Mouse (Mus musculus): ENCODE data around the gene Igsf8. TPM values are rescaled to one million over a fixed set of nuclear protein-coding genes. Genes with fewer than 3 reads are reported as not detected.

The Igsf8 gene
- total RNA-seq, 2 experiments from 2014 or later: 7.6 to 10.6 TPM

DNA sequence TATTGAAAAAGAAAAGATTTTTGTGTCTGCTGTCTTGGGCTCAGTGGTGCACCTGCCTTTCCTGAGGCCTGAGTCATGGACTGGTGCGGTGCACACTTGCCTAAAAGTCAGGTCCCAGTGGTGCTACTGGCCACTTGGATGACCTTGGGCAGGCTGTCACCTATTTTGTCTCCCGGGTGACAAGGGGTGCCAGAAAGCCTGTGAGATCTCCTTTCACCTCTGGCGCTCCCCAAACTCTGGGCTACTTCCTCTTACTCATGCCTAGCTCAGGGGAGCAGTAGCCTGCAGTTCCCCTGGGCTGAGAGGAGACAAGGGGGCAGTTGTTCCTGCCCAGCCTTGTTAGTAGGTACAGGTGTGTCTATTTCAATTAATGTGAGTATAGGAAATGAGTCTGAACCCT, 40.9 kb downstream of the Igsf8 start:
- DNase-seq (ENCODE audit: low spot score): no peak

DNA sequence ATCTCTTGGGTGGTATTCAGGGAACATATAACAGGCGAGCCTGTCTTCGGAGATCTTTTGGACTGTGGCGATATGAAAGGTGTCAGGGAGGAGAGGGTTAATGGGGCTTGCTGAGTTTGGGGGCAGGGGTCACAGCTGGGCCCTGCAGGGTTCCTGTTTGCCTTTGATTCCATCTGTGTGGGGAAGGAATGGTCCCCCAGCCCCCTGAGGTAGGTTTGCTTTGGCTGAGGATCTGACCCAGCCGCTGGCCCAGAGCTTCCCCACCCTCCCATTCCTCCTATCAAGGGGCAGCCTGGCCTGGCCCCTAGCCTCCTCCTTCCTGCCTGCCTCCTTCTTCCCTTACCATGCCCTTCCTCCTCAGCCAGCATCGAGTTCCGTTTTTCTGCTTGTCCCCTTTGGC, 41.4 kb downstream of the Igsf8 start:
- DNase-seq (ENCODE audit: low spot score): no peak

DNA sequence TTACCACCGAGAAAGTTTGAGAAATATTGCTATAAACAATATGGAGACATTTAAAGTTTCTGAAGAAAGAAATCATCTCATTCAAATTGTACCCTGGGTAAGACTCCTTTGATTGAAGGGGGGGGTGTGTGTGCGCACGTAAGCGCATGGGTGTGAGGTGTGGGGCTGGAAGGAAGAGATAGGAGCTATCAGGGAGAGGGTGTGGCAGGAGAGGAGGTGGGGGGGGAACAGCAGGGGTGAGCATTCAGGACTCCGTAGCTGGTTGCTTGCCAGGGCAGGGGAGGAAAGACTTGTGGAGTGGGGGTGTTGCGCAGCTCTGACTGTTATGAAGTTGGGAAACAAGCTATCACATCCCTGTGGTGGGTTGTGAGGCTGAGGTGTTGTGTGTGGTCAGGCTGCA, 43.0 kb downstream of the Igsf8 start:
- no peak for DNase-seq (ENCODE audit: low spot score)

DNA sequence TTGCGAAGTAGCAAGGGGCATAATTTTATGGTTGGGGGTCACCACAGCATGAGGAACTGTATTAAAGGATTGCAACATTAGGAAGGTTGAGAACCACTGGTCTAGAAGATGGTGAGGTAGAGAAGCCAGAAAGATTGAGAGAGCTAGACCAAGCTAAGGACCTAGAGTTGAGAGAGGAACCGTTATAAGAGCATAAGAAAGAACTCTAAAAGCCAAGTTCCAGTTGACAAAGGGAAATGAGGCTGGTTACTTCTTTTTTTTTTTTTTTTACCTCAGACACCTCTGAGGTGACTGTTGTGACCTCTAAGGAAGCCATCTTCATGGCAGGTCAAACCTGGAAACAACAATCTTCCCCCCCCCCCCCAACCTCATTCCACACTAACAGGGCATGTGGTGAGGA, 43.7 kb downstream of the Igsf8 start:
- no peak for DNase-seq (ENCODE audit: low spot score)

DNA sequence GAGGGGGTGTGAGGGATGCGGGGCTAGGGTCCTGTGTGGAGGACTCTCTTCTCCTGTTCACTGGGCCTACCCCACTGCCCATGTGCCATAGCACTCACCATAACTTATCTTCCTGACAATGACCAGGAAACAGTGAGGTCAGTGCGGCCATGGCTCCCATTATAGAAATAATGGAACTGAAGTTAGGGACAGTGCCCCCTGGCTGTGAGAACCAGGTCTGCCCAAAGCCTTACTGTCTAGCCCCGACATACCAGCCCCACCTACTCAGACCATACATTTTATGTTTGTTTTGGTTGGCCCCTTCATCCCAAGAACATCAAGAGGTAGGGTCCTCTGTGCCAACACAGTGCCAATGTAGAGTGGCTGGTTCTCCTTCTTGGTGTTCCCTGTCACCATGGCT, 44.2 kb downstream of the Igsf8 start:
- no peak for DNase-seq (ENCODE audit: low spot score)

DNA sequence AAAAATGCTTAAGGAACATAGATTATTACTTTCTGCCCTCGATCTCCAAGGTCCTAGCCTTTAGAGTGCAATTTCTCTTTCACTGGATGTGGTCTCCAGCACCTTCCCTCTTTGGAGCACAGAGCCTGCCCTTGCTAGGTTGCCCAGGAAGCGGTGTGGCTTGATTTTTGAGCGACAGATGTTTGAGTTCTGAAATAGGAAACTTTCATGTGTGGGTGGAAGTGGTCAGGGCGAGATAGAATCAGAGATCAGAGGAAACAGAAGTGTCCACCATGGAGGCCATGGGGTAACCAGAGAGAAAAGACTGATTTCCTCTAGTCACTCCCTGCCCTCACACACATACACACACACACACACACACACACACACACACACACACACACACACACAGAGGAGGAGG, 44.8 kb downstream of the Igsf8 start:
- DNase-seq (ENCODE audit: low spot score): no peak

DNA sequence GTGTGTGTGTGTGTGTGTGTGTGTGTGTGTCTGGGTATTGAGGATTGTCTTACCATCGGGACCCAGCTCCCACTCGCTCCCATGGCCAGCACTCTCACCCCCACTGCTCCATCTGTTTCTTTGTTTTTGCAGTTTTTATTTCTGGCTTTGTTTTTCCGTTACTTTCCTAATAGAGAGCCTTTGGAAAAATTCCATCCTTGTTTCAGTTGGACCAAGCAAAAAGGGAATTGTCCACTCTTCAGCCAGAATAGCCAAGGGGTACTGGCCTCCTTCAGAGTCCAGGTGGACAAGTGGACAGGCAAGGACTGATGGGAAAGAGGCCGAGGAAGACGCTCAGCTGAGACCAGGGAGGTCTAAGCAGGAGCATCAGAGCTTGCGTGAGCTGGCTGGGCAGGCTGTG, 45.4 kb downstream of the Igsf8 start:
- DNase-seq (ENCODE audit: low spot score): no peak

DNA sequence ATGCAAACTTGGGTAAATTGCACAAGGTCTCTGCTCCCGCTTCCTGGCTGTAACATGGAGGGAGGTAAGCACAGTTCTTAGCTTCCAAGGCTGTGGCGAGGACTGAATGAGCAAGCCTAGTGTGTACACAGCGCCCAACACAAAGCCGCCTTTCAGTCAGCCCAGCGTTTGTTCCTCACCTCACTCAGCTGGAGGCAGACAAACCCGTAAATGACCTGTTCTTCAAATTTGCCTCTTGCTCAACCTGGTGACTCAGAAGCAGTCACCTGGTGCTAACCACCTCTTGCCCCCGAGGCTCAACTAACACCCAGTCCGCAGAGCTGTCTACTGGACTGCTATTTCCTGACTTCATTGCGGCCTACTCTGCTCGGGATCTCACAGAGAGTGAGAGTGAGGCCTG, 46.5 kb downstream of the Igsf8 start:
- no peak for DNase-seq (ENCODE audit: low spot score)

DNA sequence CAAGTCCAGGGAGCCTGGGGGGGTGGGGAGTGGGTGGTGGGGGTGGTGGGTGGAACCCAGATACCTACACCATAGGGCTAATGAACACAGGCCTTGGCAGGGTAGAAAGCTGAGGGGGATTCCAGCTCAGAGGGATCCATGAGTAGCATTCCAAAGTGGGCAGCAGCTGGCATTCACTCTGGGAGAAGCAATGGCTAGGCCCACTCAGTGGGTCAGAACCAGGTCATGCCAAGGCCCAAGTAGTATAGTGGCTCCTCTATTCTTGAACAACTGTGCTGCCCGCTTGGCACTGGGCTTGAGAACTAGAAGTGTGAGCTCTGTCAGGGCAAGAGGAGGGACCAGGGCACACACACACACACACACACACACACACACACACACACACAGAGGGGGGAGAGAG, 47.0 kb downstream of the Igsf8 start:
- no peak for DNase-seq (ENCODE audit: low spot score)

DNA sequence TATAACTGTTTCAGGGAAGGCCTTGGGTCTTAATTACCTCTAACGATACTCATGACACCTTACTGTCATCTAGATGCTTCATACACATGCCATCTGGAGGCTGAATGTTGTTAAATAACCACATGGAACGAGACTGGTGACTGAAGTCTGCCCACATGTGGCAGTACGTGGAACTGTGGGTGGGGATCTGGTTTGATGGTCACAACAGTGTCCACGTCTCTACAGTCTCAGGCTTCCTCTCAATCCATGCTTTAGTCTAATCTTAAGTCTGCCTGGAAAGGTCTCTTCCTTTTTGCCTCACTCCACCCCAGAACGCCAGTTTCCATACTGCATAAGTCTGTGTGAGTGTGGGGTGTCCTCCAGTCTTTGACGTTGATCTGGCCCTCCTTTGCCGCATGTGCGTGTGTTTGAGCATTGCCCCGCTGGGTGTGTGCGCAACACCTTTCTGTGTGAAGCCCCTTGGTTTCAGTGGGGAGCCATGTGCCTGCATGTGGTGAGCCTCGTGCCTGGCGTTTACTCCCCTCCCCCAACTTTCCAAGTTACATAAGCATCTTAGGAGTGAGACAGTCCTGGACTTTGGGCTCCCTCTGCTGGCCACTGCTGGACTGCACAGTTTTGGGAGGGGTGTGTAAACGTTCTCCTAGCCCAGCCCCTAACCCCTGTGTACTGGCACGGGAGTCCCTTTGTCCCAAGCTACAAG, 48.4 kb downstream of the Igsf8 start:
- peak; percentile 95 for DNase-seq (ENCODE audit: low spot score)

DNA sequence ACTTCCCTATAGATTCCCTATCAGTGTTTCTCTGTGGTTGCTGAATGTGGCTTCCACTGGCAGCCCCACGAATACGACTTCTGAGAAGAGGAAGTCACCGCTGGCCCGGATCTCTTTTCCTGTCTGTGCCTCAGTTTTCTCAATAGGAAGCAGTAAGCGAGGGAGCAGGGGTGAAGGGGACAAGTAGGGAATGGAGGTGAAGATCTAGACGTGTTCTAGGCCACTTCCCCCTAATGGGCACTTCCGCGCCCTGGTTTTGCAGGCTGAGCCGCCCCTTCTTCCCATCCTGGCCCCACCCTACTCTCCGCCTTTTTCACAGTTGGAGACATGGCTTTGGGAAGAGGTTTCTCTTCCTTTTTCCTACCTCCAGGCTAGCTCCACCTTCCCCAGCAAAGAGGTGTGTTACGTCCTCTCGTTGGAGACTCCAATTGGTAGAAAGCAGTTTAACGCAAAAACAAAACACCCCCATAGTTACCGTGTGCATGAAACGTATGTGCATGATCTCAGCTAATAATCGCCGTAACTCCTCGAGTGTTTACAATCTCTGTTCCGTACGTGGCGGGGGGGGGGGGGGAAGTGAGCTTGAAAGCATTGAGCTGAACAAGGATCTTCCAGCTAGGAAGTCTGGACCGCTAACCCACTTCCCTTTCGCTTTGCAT, 49.9 kb downstream of the Igsf8 start:
- DNase-seq (ENCODE audit: low spot score): peak; percentile 57

DNA sequence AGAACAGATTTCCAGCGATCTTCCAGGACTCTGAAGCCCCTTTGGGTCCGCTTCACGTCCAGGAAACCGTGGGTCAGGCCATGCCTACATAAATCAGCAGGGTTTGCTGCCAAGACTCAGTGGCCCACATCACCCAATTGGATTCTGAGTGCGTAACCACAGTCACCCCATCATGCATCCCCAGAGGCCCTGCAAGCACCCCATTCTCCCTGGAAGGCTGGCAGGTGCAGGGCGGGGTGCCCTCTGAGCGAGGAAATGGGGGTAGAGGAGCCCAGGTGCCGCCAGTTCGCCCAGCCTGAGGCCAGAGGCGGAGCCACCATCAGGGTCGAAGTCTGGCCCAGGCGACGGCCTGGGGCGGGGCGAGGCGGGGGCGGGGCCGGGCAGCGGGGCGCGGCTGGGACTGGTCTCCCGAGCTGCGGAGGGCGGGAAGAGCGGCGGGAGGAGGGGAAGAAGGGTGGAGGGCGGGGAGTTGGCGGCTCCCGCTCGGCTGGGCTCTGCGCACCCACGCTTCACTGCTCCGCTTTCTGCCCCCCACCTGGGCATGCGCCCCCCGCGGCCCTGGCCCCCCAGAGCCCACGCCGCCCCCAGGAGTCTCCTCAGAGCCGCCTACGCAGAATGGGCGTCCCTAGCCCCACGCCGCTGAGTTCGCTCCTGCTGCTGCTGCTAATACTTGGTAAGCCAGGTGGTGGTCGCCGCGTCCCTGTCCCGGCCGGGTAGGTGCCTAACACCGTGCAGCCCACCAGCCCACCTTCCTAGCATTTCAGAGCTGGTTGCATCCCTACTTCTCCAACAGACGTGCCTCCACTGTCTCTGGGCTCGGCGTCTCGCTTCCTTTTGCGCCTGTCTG, 50.7 kb downstream of the Igsf8 start:
- peak; percentile 84 for DNase-seq (ENCODE audit: low spot score)

DNA sequence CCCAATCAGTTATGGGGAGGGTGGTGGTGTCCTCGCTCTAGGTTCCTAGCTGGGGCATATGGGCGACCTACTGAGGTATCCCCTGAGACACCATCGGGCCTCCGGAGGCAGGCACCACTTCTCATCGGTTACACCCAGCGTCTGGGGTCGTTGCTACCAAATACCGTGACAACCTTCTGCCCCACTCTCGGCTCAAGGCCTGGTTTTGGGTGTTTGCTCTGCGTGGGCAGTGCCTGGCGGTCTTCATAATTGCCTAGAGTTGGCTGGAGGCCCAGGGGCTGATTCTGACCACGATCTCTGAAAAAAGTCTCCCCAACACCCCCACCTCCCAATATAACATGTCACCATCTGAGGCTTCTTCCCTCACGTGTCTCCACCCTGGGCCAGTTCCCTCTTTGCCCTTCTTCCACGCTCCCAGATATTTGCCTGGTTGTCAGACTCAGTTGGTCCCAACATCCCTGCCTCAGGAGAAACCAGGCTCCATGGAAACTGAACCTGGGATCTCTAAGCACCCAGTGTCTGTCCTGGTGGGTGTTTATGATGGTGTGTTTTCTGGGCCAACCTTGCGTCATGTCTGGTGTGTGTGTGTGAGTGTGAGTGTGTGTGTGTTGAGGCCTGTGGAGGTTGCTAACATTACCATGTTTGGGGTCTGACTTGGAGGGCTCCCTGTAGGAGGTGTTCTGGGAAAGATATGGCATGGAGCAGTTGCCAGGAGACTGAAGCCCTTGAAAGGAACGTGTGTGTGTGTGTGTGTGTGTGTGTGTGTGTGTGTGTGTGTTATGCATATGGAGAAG, 51.5 kb downstream of the Igsf8 start:
- DNase-seq (ENCODE audit: low spot score): no peak

DNA sequence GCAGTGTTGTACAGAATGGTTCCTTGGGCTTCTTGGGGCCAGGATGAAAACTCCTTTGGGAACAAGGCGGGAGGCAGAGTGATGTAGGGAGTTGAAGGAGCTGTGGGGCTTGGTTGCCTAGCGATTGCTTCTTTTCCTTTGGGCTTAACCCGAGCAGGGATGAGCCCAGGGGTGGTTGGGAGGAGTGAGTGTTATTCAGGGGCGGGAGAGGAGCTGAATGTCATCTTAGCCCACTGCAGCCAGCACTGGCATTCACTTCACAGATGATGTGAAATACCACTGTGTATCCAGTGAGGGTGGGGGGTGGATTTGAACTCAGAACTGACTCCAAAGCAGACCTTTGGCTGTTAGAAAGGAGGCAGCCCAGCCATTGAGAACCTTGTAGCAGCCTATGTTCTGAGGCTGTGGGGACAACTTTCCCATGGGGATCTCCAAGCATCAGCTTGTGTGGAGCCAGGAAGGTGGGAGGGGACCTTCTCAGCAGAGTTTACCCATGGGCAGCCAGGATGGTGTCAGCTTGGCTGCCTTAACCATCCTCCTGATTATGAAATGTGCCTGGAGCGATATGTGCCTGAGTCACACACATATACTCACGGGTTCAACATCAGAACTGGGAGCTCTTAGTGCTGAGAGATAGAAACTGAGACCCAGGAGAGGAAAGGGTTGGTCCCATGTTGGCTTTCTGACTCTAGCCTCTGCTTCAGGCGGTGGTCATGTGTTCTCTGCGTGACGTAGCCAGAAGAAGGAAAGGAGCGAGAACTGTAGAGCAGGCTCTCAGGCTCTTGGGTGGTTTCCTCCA, 52.4 kb downstream of the Igsf8 start:
- DNase-seq (ENCODE audit: low spot score): no peak

DNA sequence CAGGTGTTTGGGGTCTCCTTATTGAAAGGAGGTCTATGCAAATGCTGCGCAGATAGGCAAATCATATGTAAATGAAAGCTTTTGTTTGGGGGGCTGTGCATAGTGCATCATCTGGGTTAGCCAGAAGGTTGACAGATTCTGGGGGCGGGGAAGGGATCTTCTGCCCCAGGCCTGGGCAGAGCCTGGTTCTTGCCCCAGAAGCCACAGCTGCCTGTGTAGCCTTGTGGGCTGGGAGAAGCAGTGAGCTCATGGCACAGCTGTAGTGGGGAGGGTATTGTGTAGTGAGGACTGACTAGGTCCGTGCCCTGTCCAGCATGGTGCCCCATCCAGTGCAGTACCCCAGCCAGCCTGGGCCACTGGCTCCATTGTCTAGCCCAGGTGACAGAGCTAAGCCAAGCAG, 53.5 kb downstream of the Igsf8 start:
- no peak for DNase-seq (ENCODE audit: low spot score)

DNA sequence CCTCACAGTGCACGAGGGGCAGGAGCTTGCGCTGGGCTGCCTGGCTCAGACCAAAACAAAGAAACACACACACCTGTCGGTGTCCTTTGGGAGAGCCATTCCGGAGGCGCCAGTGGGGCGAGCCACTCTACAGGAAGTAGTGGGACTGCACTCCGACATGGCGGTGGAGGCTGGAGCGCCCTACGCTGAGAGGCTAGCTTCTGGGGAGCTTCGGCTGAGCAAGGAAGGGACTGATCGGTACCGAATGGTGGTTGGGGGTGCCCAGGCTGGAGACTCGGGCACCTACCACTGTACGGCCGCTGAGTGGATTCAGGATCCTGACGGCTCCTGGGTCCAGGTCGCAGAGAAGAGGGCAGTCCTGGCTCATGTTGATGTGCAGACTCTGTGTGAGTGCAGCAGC, 56.0 kb downstream of the Igsf8 start:
- no peak for DNase-seq (ENCODE audit: low spot score)

DNA sequence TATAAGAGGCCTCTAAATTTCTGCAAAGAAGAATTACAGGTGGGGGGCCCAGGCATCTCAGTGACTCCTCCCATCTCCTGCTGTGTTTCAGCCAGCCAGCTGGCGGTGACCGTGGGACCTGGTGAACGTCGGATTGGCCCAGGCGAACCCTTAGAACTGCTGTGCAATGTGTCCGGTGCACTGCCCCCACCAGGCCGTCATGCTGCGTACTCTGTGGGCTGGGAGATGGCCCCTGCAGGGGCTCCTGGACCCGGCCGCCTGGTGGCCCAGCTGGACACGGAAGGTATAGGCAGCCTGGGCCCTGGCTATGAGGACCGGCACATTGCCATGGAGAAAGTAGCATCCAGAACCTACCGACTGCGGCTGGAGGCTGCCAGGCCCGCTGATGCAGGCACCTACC, 56.5 kb downstream of the Igsf8 start:
- no peak for DNase-seq (ENCODE audit: low spot score)

DNA sequence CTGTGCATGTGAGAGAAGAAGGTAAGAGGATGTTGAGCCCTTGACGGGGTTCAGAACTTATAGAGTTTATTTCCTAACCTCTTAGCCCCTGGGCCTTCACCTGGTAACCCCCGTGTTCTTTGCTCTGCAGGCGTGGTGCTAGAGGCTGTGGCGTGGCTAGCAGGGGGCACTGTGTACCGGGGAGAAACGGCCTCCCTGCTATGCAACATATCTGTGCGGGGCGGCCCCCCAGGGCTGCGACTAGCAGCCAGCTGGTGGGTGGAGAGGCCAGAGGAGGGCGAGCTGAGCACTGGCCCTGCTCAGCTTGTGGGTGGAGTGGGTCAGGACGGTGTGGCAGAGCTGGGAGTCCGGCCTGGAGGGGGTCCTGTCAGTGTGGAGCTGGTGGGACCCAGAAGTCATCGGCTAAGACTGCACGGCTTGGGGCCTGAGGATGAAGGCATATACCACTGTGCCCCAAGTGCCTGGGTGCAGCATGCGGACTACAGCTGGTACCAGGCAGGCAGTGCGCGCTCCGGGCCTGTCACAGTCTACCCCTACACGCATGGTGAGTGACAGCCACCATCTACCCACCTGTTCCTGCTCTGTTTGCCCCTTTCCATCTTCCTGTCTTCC, 57.1 kb downstream of the Igsf8 start:
- no peak for DNase-seq (ENCODE audit: low spot score)

DNA sequence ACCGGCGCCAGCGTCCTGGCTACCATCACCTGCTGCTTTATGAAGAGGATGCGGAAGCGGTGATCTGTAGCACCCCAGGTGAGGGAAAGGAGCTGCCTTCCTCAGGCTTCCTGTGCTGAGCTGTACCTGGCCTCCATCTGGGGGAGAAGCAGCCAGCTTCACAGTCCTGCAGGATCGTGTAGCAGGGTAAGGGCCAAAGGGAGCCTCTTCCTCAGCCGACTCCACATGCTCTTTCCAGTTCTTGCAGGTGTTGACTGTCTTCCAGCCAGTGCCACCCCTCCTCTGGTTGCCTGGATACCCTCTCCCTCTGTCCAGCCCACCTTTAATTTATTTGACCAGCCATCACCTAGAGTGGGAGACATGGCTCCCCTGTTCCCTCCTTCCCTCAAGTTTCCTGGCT, 57.9 kb downstream of the Igsf8 start:
- DNase-seq (ENCODE audit: low spot score): no peak

DNA sequence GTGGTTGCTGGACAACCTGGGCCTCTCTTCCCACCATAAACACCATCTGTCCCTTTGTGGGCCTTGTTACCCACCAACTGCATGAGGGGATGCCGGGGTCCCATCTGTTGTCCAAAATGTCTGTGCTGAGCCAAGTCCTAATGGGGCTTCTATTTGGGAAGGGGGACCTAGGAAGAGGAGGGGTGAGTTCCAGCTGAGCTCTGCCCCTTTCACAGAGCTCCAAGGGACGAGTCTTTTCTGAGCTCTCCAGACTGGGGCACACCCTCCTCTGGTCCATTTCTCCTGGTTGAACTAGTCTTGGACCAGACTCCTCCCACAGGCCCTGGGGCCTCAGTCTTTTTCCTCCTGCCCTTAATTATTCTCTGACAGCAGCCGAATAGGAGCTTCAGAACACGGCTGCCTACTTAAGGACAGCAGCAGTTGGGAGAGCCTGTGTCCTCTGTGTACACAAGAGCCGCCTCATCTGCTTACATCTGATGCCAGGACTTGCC, 58.5 kb downstream of the Igsf8 start:
- no peak for DNase-seq (ENCODE audit: low spot score)

All from gastrocnemius, adult 18-20 months (tissue).